Mouse (Mus musculus) brown adipose tissue, adult 24 weeks (tissue): ENCODE data around the gene Smpd3. TPM values are rescaled to one million over a fixed set of nuclear protein-coding genes. Genes with fewer than 3 reads are reported as not detected.

Experiments used
- H3K27ac ChIP-seq: fragments of 200-500 bp; replicated peaks from 2 replicates; pipeline ENCODE4 v1.5.1; 2012; ENCODE audit warnings: low read depth, mild to moderate bottlenecking, low read length
- H3K4me1 ChIP-seq: fragments of 200-500 bp; 2 replicates; pipeline ENCODE4 v1.6.1; 2012; ENCODE audit warnings: low read length, mixed read lengths; ENCODE audit not compliant: control insufficient read depth, insufficient read depth, insufficient read length
- H3K4me3 ChIP-seq: fragments of 200-500 bp; 2 replicates; pipeline ENCODE4 v1.5.1; 2012; ENCODE audit warnings: low read depth, mild to moderate bottlenecking, low read length, moderate library complexity; ENCODE audit not compliant: insufficient read depth
- polyA plus RNA-seq: library from polyadenylated mRNA; stranded (reverse); fragments of >200 nt; gene quantifications from 2 replicates; pipeline ENCODE4 v1.2.4, GENCODE M21; 2012; ENCODE audit not compliant: missing spikeins, insufficient read depth, insufficient read length

The Smpd3 gene
- polyA plus RNA-seq, 1 experiment: 0.95 TPM

DNA sequence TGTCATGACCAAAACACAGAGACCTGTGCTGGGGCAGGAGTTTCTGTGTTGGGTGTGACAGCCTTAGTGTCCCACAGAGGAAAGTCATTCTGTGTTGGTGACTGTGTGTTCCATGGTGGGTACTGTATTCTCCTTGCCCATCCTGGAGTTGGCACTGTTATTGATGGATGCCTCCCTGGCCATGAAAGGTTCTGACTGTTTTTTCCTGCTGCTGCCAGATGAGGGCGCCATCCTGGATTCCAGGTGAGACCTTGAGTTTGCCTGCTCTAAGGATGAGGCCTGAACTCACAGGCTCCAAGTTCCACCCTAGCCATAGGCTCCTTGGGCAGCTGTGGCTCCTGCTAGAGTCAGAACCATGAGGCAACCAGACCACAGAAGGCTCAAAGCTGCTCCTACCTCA lies 79.6 kb downstream of the Smpd3 start:
- H3K4me1 ChIP-seq: no peaks in the 10 kb centered on the region
- no peak overlapping the region for H3K4me3 ChIP-seq
- no peak overlapping the region for H3K27ac ChIP-seq

DNA sequence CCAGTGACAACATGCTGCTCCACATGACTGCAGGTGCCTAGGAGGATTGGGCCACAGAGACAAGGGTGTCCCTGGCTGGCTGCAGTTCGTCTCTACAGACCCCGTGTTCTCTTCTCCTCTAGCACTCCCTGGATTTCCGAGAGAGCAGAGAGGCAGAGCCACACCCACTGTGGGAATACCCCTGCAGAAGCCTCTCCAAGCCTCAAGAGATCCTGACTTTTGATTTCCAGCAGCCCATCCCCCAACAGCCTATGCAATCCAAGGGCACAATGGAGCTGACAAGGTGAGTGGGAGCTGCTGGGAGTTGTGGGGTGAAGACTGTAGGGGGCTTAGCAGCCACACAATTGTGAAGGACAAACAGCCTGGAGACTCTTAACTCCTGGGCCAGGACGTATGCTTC lies 87.6 kb downstream of the Smpd3 start:
- H3K4me3 ChIP-seq: no peak overlapping the region
- H3K27ac ChIP-seq: no peak overlapping the region
- H3K4me1 ChIP-seq: no peaks in the 10 kb centered on the region

DNA sequence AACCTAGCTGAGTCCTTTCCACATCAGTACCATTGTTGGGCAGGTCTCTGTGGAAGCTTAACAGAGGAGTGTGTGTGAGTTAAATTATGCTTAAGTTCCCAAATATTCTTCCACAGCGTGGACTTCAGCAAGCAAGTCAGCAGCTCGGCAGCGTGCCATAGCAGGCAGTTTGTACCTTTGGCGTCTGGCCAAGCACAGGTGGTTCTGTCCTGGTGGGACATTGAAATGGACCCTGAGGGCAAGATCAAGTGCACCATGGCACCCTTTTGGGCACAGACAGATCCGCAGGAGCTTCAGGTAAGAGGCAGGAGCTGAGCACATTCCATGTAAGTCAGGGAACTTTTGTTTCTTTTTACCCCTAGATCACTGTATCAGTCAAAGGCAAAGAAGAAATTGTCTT lies 100.7 kb downstream of the Smpd3 start:
- Histone ChIP-seq H3K4me1 (no peaks in the 10 kb centered on the region), H3K4me3 (no peak overlapping the region), H3K27ac (no peak overlapping the region)

DNA sequence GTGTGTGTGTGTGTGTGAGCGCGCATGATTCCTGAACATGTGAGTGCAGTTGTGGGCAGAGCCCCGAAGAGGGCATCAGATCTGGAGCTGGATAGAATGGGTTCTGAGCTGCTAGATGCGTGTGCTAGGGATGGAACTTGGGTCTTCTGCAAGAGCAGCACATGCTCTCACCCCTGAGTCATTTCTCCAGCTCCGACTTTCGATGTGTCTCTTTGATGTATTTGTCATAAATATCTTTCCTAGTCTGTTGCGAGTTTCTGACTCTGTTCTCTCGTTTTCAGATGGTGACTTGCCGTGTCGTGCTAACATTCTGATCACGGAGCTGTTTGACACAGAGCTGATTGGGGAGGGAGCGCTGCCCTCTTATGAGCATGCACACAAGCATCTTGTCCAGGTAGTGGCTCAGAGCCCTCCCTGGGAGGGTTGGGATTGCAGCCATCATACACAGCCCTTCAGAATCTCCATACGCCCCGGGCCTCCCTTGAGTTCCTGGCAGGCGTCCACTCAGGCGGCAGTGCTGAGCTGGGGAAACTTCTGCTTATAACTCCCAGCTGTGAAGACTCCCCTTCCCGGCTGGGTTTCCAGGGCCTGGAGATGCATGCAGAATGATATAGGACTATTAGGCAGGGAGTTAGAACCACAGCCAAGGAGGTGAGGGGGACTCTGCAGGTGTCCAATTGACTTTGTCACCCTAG lies 103.1 kb downstream of the Smpd3 start:
- H3K27ac ChIP-seq: no peak overlapping the region
- no peak overlapping the region for H3K4me3 ChIP-seq
- H3K4me1 ChIP-seq: no peaks in the 10 kb centered on the region

DNA sequence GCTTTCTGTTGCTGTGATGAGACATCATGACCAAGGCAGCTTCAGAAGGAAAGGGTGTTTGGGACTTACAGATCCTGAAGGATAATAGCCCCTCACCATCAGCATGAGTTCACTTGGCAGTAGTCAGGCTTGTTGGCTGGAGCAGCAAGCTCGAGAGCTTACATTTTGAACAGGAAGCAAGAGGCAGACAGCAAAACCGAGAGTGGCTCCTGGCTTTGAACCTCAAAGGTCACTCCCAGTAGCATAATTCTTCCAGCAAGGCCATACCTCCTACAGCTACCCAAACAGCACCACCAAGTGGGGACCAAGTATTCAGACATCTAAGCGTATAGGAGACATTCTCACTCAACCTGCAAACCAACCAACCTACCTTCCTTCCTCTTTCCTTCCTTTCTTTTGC lies 105.0 kb downstream of the Smpd3 start:
- Histone ChIP-seq H3K27ac (no peak overlapping the region), H3K4me3 (no peak overlapping the region), H3K4me1 (no peaks in the 10 kb centered on the region)

DNA sequence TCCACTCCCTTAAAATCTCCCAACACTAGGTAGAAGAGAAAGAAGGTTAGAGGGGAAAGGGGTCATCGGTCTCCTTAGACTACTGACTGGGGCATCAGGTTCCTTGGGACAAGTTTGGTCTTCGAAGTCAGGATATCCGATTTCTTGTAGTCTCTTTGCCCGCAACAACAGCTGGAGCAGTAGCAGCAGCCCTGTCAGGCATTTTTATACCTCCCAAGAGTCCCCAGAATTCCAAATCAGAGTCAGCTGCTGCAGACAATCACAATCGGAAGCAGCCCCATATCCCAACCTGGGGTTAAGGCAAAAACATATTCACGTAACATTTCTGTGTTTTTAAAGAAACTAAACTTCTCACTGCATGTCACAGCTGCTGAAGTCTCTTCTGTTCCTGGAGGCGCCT lies 106.3 kb downstream of the Smpd3 start:
- no peaks in the 10 kb centered on the region for H3K4me1 ChIP-seq
- H3K27ac ChIP-seq: no peak overlapping the region
- no peak overlapping the region for H3K4me3 ChIP-seq

DNA sequence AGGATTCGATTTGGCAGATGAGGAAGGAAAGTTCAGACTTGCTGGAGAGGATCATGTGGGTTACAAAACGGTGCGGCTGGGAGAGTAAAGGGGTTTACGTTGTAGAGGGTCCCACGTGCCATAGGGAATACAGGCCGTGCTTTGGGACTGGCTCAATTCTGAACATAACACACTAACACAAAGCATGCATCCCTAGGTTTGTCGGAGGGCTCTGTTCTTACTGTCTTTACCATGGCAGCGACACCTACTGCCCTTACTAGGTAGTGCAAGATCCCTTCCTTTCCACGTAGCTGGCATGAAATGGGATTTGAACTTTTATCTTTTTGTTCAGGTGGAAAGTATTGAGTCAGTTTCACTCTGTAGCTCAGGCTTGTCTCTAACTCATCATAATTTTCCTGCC lies 111.2 kb downstream of the Smpd3 start:
- H3K4me3 ChIP-seq: no peak overlapping the region
- H3K27ac ChIP-seq: no peak overlapping the region

DNA sequence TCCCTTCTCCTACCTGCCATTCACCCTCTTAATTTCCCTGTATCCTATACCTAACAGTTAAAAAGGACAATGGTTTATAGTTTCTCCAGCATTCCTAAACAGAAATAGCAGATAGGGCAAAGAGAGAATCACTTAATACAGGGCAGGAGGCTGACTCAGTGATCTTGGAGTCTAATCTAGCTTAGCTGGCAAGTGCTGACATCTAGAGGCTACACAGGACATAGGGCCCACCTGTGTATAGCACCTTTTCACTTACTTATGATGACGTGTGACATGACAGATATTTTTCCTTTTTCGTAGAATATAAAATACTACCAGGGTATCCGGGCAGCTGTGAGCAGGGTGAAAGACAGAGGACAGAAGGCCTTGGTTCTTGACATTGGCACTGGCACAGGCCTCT lies 118.2 kb downstream of the Smpd3 start:
- Histone ChIP-seq H3K4me3 (no peak overlapping the region), H3K27ac (no peak overlapping the region), H3K4me1 (no peaks in the 10 kb centered on the region)

More for the DNA sequence above, 111.2 kb downstream of the Smpd3 start:
- H3K4me1 ChIP-seq: no peaks in the 10 kb centered on the region

DNA sequence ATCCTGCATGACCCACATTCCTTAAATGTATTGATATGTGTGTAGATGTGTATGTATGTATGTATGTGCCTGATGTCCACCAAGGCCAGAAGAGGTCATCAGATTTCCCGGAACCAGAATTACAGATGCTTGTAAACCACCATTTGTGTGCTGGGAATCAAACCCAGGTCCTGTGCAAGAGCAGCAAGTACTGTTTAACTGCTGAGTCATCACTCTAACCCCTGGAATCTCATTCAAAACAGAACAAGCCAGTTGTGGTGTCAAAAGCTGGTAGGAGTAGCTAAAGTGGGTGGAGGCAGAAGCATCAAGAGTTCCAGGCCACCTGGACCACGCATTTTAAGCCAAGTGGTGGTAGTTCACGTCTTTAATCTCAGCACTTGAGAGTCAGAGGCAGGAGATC lies 123.8 kb downstream of the Smpd3 start:
- H3K4me1 ChIP-seq: no peaks in the 10 kb centered on the region
- H3K27ac ChIP-seq: no peak overlapping the region
- no peak overlapping the region for H3K4me3 ChIP-seq

DNA sequence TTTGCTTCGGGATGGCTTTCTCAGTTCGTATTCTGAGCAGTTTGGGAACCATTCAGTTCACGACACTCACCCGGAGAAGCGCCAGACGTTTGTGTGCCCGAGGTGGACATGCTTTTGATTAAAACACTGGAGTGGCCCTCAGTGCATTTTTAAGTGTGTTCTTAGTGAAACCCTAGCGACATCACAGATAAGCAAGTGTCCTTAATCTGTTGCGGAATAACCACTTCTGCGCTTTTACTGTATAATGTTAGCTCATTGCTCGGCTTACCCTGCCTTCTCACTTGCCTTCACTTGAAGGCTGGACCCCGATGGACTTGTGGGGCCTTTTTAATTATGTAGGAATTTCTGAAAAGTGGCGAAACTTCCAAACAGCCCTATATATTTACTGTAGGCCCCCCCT lies 126.4 kb downstream of the Smpd3 start:
- peak overlapping the region; percentile 16 for H3K27ac ChIP-seq
- H3K4me3 ChIP-seq: peak overlapping the region; percentile 79
- H3K4me1 ChIP-seq: no peaks in the 10 kb centered on the region

DNA sequence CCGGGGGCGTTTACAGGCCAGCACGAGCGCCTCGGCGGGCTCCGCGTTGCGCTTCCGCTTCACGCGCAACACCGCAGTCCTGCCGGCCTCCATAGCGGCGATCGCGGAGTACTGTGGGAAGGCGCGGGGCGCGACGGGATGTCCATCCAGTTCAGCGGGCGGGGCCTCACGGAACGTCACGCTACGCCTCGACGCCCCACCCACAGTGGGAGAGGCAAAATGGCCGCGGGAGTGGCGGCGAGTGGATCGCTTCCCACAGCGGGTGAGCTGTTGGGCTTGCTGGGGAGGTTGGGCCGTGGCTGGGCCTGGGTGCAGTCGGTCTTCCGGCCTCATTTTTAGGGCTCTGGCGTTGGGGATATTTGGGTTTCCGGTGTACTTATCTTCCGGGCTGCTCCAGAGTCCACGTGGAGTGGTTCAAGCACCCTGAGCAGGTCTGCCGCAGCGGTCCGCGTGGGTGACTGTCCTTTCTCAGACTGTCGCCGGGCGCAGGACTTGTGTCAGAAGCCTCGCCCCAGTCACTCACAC lies 126.9 kb downstream of the Smpd3 start, which contains the start of the genes Slc7a6os and Prmt7:
TSS of gene Slc7a6os (minus strand) at position 115 of the 525 bp plus-strand sequence.
TSS of gene Prmt7 (plus strand) at position 116 of the 525 bp plus-strand sequence.
- Histone ChIP-seq H3K4me1 (no peaks in the 10 kb centered on the region), H3K4me3 (peak within 1 kb of the TSS; percentile 79), H3K27ac (peak within 1 kb of the TSS; percentile 73)

DNA sequence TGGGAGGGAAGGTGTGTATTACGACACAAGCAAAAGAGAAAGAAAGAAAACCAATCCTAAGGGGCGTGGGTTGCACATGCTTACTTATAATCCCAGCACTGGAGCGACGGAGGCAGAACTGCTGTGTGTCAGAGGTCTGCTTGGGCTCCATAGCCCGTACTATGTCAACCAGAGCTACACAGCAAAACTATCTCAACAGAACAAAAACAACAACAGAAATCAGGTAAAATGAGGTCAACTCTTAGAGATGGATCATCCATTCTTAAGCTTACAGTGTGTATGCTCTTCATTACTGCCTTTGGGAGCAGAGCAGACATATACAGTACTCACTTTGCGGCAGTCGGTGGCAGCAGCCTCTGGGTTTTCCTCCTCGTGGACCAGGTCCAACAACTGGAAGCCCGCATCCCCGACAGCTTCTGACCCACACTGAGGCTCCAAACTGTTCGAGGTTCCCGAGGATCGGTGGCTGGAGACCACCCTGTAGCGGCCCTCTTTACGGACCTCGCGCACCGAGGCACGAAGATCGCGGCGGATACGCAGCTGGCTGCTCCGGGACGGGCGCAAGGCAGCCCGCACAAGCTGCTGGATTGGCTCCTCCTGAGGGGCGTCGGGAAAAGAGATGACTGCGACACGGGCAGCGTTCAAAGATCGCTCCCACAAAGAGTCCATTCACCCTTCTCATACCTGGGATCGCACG lies 127.6 kb downstream of the Smpd3 start:
- H3K4me1 ChIP-seq: no peaks in the 10 kb centered on the region
- H3K4me3 ChIP-seq: peak overlapping the region; percentile 79
- peak overlapping the region; percentile 73 for H3K27ac ChIP-seq

Other genes starting within 250 kb of the Smpd3 start
- gene Esrp2, start 201.0 kb downstream of the Smpd3 start, polyA plus RNA-seq: 0.63 and 1.5 TPM in 2 replicates
- 7.8 and 13.4 TPM in 2 replicates for gene Pla2g15, start 187.6 kb downstream of the Smpd3 start, polyA plus RNA-seq
- gene Slc7a6, start 169.1 kb downstream of the Smpd3 start, polyA plus RNA-seq: 24.6 and 40.2 TPM in 2 replicates
- gene Slc7a6os, start 127.1 kb downstream of the Smpd3 start, polyA plus RNA-seq: 13.1 and 15.2 TPM in 2 replicates
- 8.0 and 16.7 TPM in 2 replicates for gene Prmt7, start 127.1 kb downstream of the Smpd3 start, polyA plus RNA-seq
- gene Zfp90, start 77.3 kb upstream of the Smpd3 start, polyA plus RNA-seq: 1.0 and 2.1 TPM in 2 replicates
- not detected in 2 replicates for gene 6030452D12Rik, start 162.5 kb upstream of the Smpd3 start, polyA plus RNA-seq
- gene Cdh3, start 172.9 kb upstream of the Smpd3 start, polyA plus RNA-seq: not detected in 2 replicates
- 34.1 and 57.5 TPM in 2 replicates for gene Gm10073, start 235.5 kb upstream of the Smpd3 start, polyA plus RNA-seq